Mouse (Mus musculus) myocyte (in vitro differentiated cells): ENCODE measurements around the gene Ikbke.

ENCODE experiments used
- E2F4 ChIP-seq: IDR thresholded peaks from one replicate; pipeline ENCODE4 v1.6.1; 2011; ENCODE audit warnings: mild to moderate bottlenecking, control low read depth, moderate library complexity; ENCODE audit not compliant: insufficient read depth
- MAX ChIP-seq: IDR thresholded peaks from one replicate; pipeline ENCODE4 v1.6.1; 2011; ENCODE audit warnings: low read depth, mild to moderate bottlenecking, control low read depth
- POLR2A ChIP-seq: IDR thresholded peaks from one replicate; pipeline ENCODE4 v1.6.1; 2011; ENCODE audit warnings: low read depth, mild to moderate bottlenecking, control low read depth, moderate library complexity; ENCODE audit not compliant: insufficient read length
- REST ChIP-seq: IDR thresholded peaks from one replicate; pipeline ENCODE4 v1.6.1; 2011; ENCODE audit warnings: mild to moderate bottlenecking, control low read depth, moderate library complexity; ENCODE audit not compliant: insufficient read depth, insufficient read length

DNA sequence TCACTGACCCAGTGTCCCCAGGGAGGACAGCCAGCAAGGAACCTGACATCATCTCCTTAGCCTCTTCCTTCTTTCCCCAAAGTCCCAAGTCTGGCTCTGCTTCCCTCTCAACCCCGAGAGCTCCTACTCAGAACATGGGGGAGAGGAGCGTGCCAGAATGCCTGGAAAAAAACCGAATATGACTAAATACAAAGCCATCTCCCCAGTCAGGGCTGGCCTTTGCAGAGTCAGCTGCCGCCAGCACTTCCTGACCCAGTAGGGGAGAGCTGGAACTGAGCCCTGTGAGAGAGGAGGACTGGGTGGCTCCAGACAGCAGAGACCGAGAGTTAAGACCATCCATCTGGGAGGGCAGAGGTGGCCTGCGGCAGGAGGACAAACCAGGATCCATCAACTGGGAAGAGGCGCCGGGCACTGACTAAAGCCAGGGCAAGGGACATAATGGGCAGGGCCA lies 40.5 kb downstream of the Ikbke start:
- TF ChIP-seq POLR2A (peak; percentile 34), E2F4 (no peak), MAX (no peak), REST (no peak)
